In the genomic region with DNA sequence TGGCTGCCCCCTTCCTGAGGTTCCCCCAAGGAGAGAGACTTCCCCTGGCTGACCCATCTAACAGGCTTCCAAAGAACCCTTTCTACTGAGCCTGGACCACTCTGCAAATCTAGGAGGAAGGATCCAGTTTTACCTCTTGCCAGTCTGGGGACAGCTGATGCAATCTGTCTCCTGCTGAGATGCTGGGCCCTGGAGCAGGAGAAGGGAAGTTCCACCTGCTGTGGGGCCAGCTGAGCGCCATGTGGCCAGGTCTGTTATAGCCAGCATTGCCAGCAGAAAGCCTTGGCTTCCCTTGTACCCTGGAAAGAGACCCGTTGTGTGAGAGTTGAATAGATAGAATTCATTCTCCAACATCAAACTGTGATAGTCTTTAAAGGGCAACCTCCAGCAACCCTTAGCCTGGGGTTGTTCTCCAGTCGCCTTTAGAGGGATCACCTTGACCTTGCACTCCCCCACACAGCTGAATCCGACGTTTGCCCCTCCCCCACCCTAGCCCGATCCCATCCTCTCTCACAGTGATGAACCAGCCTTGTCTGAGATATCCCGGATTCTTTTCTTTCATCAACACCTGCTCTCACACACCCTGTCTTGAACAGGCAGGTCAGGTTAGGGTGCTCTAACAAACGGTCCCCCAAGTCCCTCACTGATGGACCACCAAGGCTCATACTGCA, we compare ENCODE assay signal across 17 mouse cellular contexts. TPM values are rescaled to one million over a fixed set of nuclear protein-coding genes. Genes with fewer than 3 reads are reported as not detected.
DNase-seq lines count a peak whose midpoint lies in the region; ATAC-seq and TF ChIP-seq lines count a peak whose summit lies in the region.
"Had no signal": no experiment of that assay in that cellular context is flagged by ENCODE, and none has a peak within 500 bp of the region (broad histone marks: within the 10 kb centered on the region; RNA-seq: fewer than 3 reads in every experiment).

No protein-coding gene starts in this region.

- WGBS in forebrain, embryonic 15.5 days, result 34% methylated on average over 8 of the region's 8 CpGs
- 36% methylated on average over 8 of the region's 8 CpGs for WGBS in forebrain, embryonic 11.5 days
- 31% methylated on average over 8 of the region's 8 CpGs for WGBS in midbrain, embryonic 16.5 days
- 41% methylated on average over 8 of the region's 8 CpGs for WGBS in midbrain, embryonic 14.5 days
- 5% methylated on average over 8 of the region's 8 CpGs for WGBS in cerebellum, adult 2 months
- 32% methylated on average over 8 of the region's 8 CpGs for WGBS in neural tube, embryonic 14.5 days
- WGBS in liver, postnatal 0 days (ENCODE audit: insufficient replicate concordance), result 25% methylated on average over 8 of the region's 8 CpGs

- 0 out of 2 replicates have a peak, but pooled peaks have one; percentile 9 for ATAC-seq in forebrain, embryonic 15.5 days (replicated peaks)
- ATAC-seq in forebrain, embryonic 11.5 days (replicated peaks; ENCODE audit: low FRiP score), result no peak
- ATAC-seq in midbrain, embryonic 16.5 days, result 0 out of 2 replicates have a peak, but pooled peaks have one; percentile 22
- ATAC-seq in midbrain, embryonic 14.5 days (ENCODE audit: low FRiP score, low TSS enrichment), result no peak
- 0 out of 2 replicates have a peak, but pooled peaks have one; percentile 21 for ATAC-seq in neural tube, embryonic 14.5 days (ENCODE audit: low read depth)
- ATAC-seq in liver, postnatal 0 days, result no peak
- ATAC-seq: activated CD4-positive, CD25-positive, alpha-beta regulatory T cell, adult 4 months had no signal

- no peak overlapping the region for H3K27ac ChIP-seq in forebrain, embryonic 15.5 days (replicated peaks)
- no peak overlapping the region for H3K27ac ChIP-seq in forebrain, embryonic 11.5 days (ENCODE audit: low read depth, low read length)
- no peak overlapping the region for H3K27ac ChIP-seq in midbrain, embryonic 16.5 days (ENCODE audit: low read length)
- H3K27ac ChIP-seq in midbrain, embryonic 14.5 days (replicated peaks; ENCODE audit: low read depth, low read length), result no peak overlapping the region
- H3K27ac ChIP-seq in cerebellum, adult 2 months (ENCODE audit: insufficient read depth, low read length), result peak overlapping the region; percentile 98
- H3K27ac ChIP-seq in neural tube, embryonic 14.5 days (ENCODE audit: low read depth, low read length), result no peak overlapping the region
- H3K27ac ChIP-seq in liver, postnatal 0 days (ENCODE audit: low read depth), result no peak overlapping the region
- H3K27ac ChIP-seq: hindbrain, embryonic 15.5 days; kidney, embryonic 15.5 days; limb, embryonic 12.5 days had no signal

- no peak overlapping the region for H3K4me2 ChIP-seq in forebrain, embryonic 15.5 days (replicated peaks)
- H3K4me2 ChIP-seq in forebrain, embryonic 11.5 days (ENCODE audit: low read depth, low read length, severe bottlenecking), result no peak overlapping the region
- H3K4me2 ChIP-seq in midbrain, embryonic 16.5 days (ENCODE audit: low read length), result no peak overlapping the region
- H3K4me2 ChIP-seq in midbrain, embryonic 14.5 days (ENCODE audit: low read length), result no peak overlapping the region
- H3K4me2 ChIP-seq in neural tube, embryonic 14.5 days (ENCODE audit: low read depth, low read length), result no peak overlapping the region
- no peak overlapping the region for H3K4me2 ChIP-seq in liver, postnatal 0 days (ENCODE audit: low read depth, low read length)
- H3K4me2 ChIP-seq: heart, embryonic 12.5 days; hindbrain, embryonic 15.5 days; kidney, embryonic 15.5 days; limb, embryonic 12.5 days had no signal

- no peaks in the 10 kb centered on the region for H3K27me3 ChIP-seq in forebrain, embryonic 15.5 days
- H3K27me3 ChIP-seq in forebrain, embryonic 11.5 days (ENCODE audit: control insufficient read depth, insufficient read depth, low read length), result no peaks in the 10 kb centered on the region
- H3K27me3 ChIP-seq in midbrain, embryonic 16.5 days (ENCODE audit: control insufficient read depth, insufficient read depth, low read depth, low read length), result no peaks in the 10 kb centered on the region
- H3K27me3 ChIP-seq in midbrain, embryonic 14.5 days (ENCODE audit: control insufficient read depth, insufficient read depth, low read length), result no peaks in the 10 kb centered on the region
- no peaks in the 10 kb centered on the region for H3K27me3 ChIP-seq in cerebellum, adult 2 months (ENCODE audit: control insufficient read depth, insufficient read depth, low read length)
- no peaks in the 10 kb centered on the region for H3K27me3 ChIP-seq in neural tube, embryonic 14.5 days (ENCODE audit: control insufficient read depth, insufficient read depth, low read length)
- no peaks in the 10 kb centered on the region for H3K27me3 ChIP-seq in liver, postnatal 0 days (ENCODE audit: insufficient read depth, low read length)
- H3K27me3 ChIP-seq: hindbrain, embryonic 15.5 days had no signal

- no peak for TF ChIP-seq CTCF in cerebellum, adult 2 months (IDR thresholded peaks at IDR 0.05; ENCODE audit: borderline replicate concordance, insufficient read depth, low read depth, low read length)
- no peak for TF ChIP-seq CTCF in liver, postnatal 0 days (IDR thresholded peaks at IDR 0.05; ENCODE audit: low read depth)

- H3K4me3 ChIP-seq in forebrain, embryonic 15.5 days, result no peak overlapping the region
- no peak overlapping the region for H3K4me3 ChIP-seq in forebrain, embryonic 11.5 days (ENCODE audit: low read depth, low read length)
- no peak overlapping the region for H3K4me3 ChIP-seq in midbrain, embryonic 16.5 days (ENCODE audit: low read depth, low read length)
- no peak overlapping the region for H3K4me3 ChIP-seq in midbrain, embryonic 14.5 days (replicated peaks; ENCODE audit: low read depth, low read length)
- H3K4me3 ChIP-seq in cerebellum, adult 2 months (replicated peaks; ENCODE audit: insufficient read depth, low read depth, low read length), result no peak overlapping the region
- no peak overlapping the region for H3K4me3 ChIP-seq in neural tube, embryonic 14.5 days (ENCODE audit: low read depth, low read length)
- H3K4me3 ChIP-seq in liver, postnatal 0 days (ENCODE audit: low read depth, low read length), result no peak overlapping the region
- H3K4me3 ChIP-seq: heart, embryonic 12.5 days; hindbrain, embryonic 15.5 days; kidney, embryonic 15.5 days; limb, embryonic 12.5 days had no signal

- no peaks in the 10 kb centered on the region for H3K9me3 ChIP-seq in forebrain, embryonic 15.5 days
- H3K9me3 ChIP-seq in forebrain, embryonic 11.5 days (ENCODE audit: control insufficient read depth, low read length), result no peaks in the 10 kb centered on the region
- H3K9me3 ChIP-seq in midbrain, embryonic 16.5 days (replicated peaks; ENCODE audit: control insufficient read depth, low read length, poor library complexity, severe bottlenecking), result no peaks in the 10 kb centered on the region
- H3K9me3 ChIP-seq in midbrain, embryonic 14.5 days (ENCODE audit: control insufficient read depth, low read length), result no peaks in the 10 kb centered on the region
- no peaks in the 10 kb centered on the region for H3K9me3 ChIP-seq in neural tube, embryonic 14.5 days (ENCODE audit: control insufficient read depth, low read length)
- H3K9me3 ChIP-seq in liver, postnatal 0 days (ENCODE audit: low read length), result no peaks in the 10 kb centered on the region
- H3K9me3 ChIP-seq: heart, embryonic 12.5 days; hindbrain, embryonic 15.5 days; kidney, embryonic 15.5 days; limb, embryonic 12.5 days had no signal

- TF ChIP-seq EP300 in liver, postnatal 0 days (IDR thresholded peaks at IDR 0.05; ENCODE audit: low read depth), result no peak

- no peak for DNase-seq in forebrain, embryonic 11.5 days (ENCODE audit: low spot score)
- DNase-seq in midbrain, embryonic 14.5 days, result no peak
- peak; percentile 99 to 100 for DNase-seq in cerebellum, adult 2 months
- DNase-seq in liver, postnatal 0 days, result no peak
- no peak for DNase-seq in gastrocnemius, adult 8-10 months (ENCODE audit: low spot score in 2 of 2)

- H3K4me1 ChIP-seq in forebrain, embryonic 15.5 days, result peaks cover 22% of the 10 kb centered on the region
- H3K4me1 ChIP-seq in forebrain, embryonic 11.5 days (replicated peaks; ENCODE audit: control insufficient read depth, insufficient read depth, low read length), result no peaks in the 10 kb centered on the region
- peaks cover 8% of the 10 kb centered on the region for H3K4me1 ChIP-seq in midbrain, embryonic 16.5 days (ENCODE audit: control insufficient read depth, insufficient read depth, low read length)
- H3K4me1 ChIP-seq in midbrain, embryonic 14.5 days (ENCODE audit: control insufficient read depth, insufficient read depth, low read length), result peaks cover 14% of the 10 kb centered on the region
- H3K4me1 ChIP-seq in cerebellum, adult 2 months (ENCODE audit: control insufficient read depth, insufficient read depth, low read length), result peaks cover 55% of the 10 kb centered on the region
- H3K4me1 ChIP-seq in neural tube, embryonic 14.5 days (ENCODE audit: control insufficient read depth, insufficient read depth, low read length), result no peaks in the 10 kb centered on the region
- H3K4me1 ChIP-seq in liver, postnatal 0 days (ENCODE audit: insufficient read depth), result no peaks in the 10 kb centered on the region
- H3K4me1 ChIP-seq: heart, embryonic 12.5 days; kidney, embryonic 15.5 days had no signal

- no peaks in the 10 kb centered on the region for H3K36me3 ChIP-seq in forebrain, embryonic 15.5 days
- no peaks in the 10 kb centered on the region for H3K36me3 ChIP-seq in forebrain, embryonic 11.5 days (ENCODE audit: control insufficient read depth, insufficient read depth, low read length)
- no peaks in the 10 kb centered on the region for H3K36me3 ChIP-seq in midbrain, embryonic 16.5 days (ENCODE audit: control insufficient read depth, insufficient read depth, low read length)
- no peaks in the 10 kb centered on the region for H3K36me3 ChIP-seq in midbrain, embryonic 14.5 days (ENCODE audit: control insufficient read depth, insufficient read depth, low read length)
- H3K36me3 ChIP-seq in neural tube, embryonic 14.5 days (ENCODE audit: control insufficient read depth, insufficient read depth, low read length), result no peaks in the 10 kb centered on the region
- H3K36me3 ChIP-seq in liver, postnatal 0 days (replicated peaks; ENCODE audit: insufficient read depth, low read length), result no peaks in the 10 kb centered on the region
- H3K36me3 ChIP-seq: heart, embryonic 12.5 days; hindbrain, embryonic 15.5 days; kidney, embryonic 15.5 days; limb, embryonic 12.5 days had no signal

- H3K9ac ChIP-seq in forebrain, embryonic 15.5 days (replicated peaks), result no peak overlapping the region
- no peak overlapping the region for H3K9ac ChIP-seq in forebrain, embryonic 11.5 days (ENCODE audit: low read length)
- no peak overlapping the region for H3K9ac ChIP-seq in midbrain, embryonic 16.5 days (ENCODE audit: low read depth, low read length)
- no peak overlapping the region for H3K9ac ChIP-seq in midbrain, embryonic 14.5 days (replicated peaks; ENCODE audit: low read length)
- no peak overlapping the region for H3K9ac ChIP-seq in neural tube, embryonic 14.5 days (replicated peaks; ENCODE audit: low read depth, low read length)
- no peak overlapping the region for H3K9ac ChIP-seq in liver, postnatal 0 days (replicated peaks)
- H3K9ac ChIP-seq: heart, embryonic 12.5 days; hindbrain, embryonic 15.5 days; kidney, embryonic 15.5 days; limb, embryonic 12.5 days had no signal

- no peak for TF ChIP-seq POLR2A in cerebellum, adult 2 months (IDR thresholded peaks at IDR 0.05; ENCODE audit: borderline replicate concordance, insufficient read depth, low read length)

RNA-seq across cellular contexts. Expression of gene 1700069L16Rik, which starts 0.9 kb away (rescaled TPM):
- polyA plus RNA-seq in forebrain, embryonic 15.5 days (2015; fragmentation: Nextera tagmentation; extraction: Ambion mirVana), result not detected in 2 replicates
- not detected in 2 replicates for polyA plus RNA-seq in forebrain, embryonic 11.5 days (2014; fragmentation: Nextera tagmentation; extraction: Ambion mirVana)
- polyA plus RNA-seq in midbrain, embryonic 16.5 days (2015; fragmentation: Nextera tagmentation; extraction: Ambion mirVana), result not detected in 2 replicates
- not detected in 2 replicates for polyA plus RNA-seq in midbrain, embryonic 14.5 days (2014; fragmentation: Nextera tagmentation; extraction: Ambion mirVana)
- polyA plus RNA-seq in cerebellum, adult 2 months (2012; rRNA removed), result 0.29 and 0.39 TPM in 2 replicates
- polyA plus RNA-seq in neural tube, embryonic 14.5 days (2014; fragmentation: Nextera tagmentation; extraction: Ambion mirVana), result not detected in 2 replicates
- polyA plus RNA-seq in liver, postnatal 0 days (2015; fragmentation: Nextera tagmentation; extraction: Ambion mirVana), result not detected in 2 replicates
- total RNA-seq in gastrocnemius, adult 8-10 months (2022), result not detected
- total RNA-seq: gastrocnemius, postnatal 25 days; layer of hippocampus, postnatal 25 days; megakaryocyte-erythroid progenitor cell, adult 5-6 weeks; neutrophil, adult 5-6 weeks had no signal
- polyA plus RNA-seq: activated CD4-positive, CD25-positive, alpha-beta regulatory T cell, adult 4 months; heart, embryonic 12.5 days; hindbrain, embryonic 15.5 days; kidney, embryonic 15.5 days; limb, embryonic 12.5 days had no signal

RNA-seq across cellular contexts. Expression of gene Ficd, which starts 11.9 kb away (rescaled TPM):
- 7.8 and 9.0 TPM in 2 replicates for polyA plus RNA-seq in forebrain, embryonic 15.5 days (2015; fragmentation: Nextera tagmentation; extraction: Ambion mirVana)
- polyA plus RNA-seq in forebrain, embryonic 11.5 days (2014; fragmentation: Nextera tagmentation; extraction: Ambion mirVana), result 3.4 and 4.6 TPM in 2 replicates
- 9.4 and 10.9 TPM in 2 replicates for polyA plus RNA-seq in midbrain, embryonic 16.5 days (2015; fragmentation: Nextera tagmentation; extraction: Ambion mirVana)
- 6.7 TPM in 2 replicates for polyA plus RNA-seq in midbrain, embryonic 14.5 days (2014; fragmentation: Nextera tagmentation; extraction: Ambion mirVana)
- polyA plus RNA-seq in cerebellum, adult 2 months (2012; rRNA removed), result 15.3 and 16.1 TPM in 2 replicates
- polyA plus RNA-seq in neural tube, embryonic 14.5 days (2014; fragmentation: Nextera tagmentation; extraction: Ambion mirVana), result 6.3 and 7.3 TPM in 2 replicates
- 2.6 and 2.8 TPM in 2 replicates for polyA plus RNA-seq in liver, postnatal 0 days (2015; fragmentation: Nextera tagmentation; extraction: Ambion mirVana)
- 1 to 10 TPM; 9.6 to 9.8 (median 9.7) TPM for total RNA-seq in gastrocnemius, adult 8-10 months (2022)

RNA-seq across cellular contexts. Expression of gene Sart3, which starts 48.6 kb away (rescaled TPM):
- 57.6 and 58.7 TPM in 2 replicates for polyA plus RNA-seq in forebrain, embryonic 15.5 days (2015; fragmentation: Nextera tagmentation; extraction: Ambion mirVana)
- 77.5 and 81.8 TPM in 2 replicates for polyA plus RNA-seq in forebrain, embryonic 11.5 days (2014; fragmentation: Nextera tagmentation; extraction: Ambion mirVana)
- polyA plus RNA-seq in midbrain, embryonic 16.5 days (2015; fragmentation: Nextera tagmentation; extraction: Ambion mirVana), result 39.8 and 47.5 TPM in 2 replicates
- 36.4 and 40.1 TPM in 2 replicates for polyA plus RNA-seq in midbrain, embryonic 14.5 days (2014; fragmentation: Nextera tagmentation; extraction: Ambion mirVana)
- polyA plus RNA-seq in cerebellum, adult 2 months (2012; rRNA removed), result 43.5 and 47.5 TPM in 2 replicates
- 33.7 and 37.1 TPM in 2 replicates for polyA plus RNA-seq in neural tube, embryonic 14.5 days (2014; fragmentation: Nextera tagmentation; extraction: Ambion mirVana)
- 6.9 and 7.9 TPM in 2 replicates for polyA plus RNA-seq in liver, postnatal 0 days (2015; fragmentation: Nextera tagmentation; extraction: Ambion mirVana)
- total RNA-seq in gastrocnemius, adult 8-10 months (2022), result 1 to 10 TPM; 6.3 to 6.9 (median 6.7) TPM

RNA-seq across cellular contexts. Expression of gene Iscu, which starts 48.8 kb away (rescaled TPM):
- 87.4 and 94.1 TPM in 2 replicates for polyA plus RNA-seq in forebrain, embryonic 15.5 days (2015; fragmentation: Nextera tagmentation; extraction: Ambion mirVana)
- 99.4 and 105 TPM in 2 replicates for polyA plus RNA-seq in forebrain, embryonic 11.5 days (2014; fragmentation: Nextera tagmentation; extraction: Ambion mirVana)
- 77.8 and 84.5 TPM in 2 replicates for polyA plus RNA-seq in midbrain, embryonic 16.5 days (2015; fragmentation: Nextera tagmentation; extraction: Ambion mirVana)
- 87.6 and 92.2 TPM in 2 replicates for polyA plus RNA-seq in midbrain, embryonic 14.5 days (2014; fragmentation: Nextera tagmentation; extraction: Ambion mirVana)
- polyA plus RNA-seq in cerebellum, adult 2 months (2012; rRNA removed), result 302 and 362 TPM in 2 replicates
- polyA plus RNA-seq in neural tube, embryonic 14.5 days (2014; fragmentation: Nextera tagmentation; extraction: Ambion mirVana), result 79.5 and 91.3 TPM in 2 replicates
- 109 TPM in 2 replicates for polyA plus RNA-seq in liver, postnatal 0 days (2015; fragmentation: Nextera tagmentation; extraction: Ambion mirVana)
- 100 to 1,000 TPM; 156 to 185 (median 175) TPM for total RNA-seq in gastrocnemius, adult 8-10 months (2022)

Comparison
In these comparisons a context has a peak if more than half of its experiments do, and no peak if none do; other contexts are left out.
1. ATAC-seq: peak in forebrain, embryonic 15.5 days (single experiment), midbrain, embryonic 16.5 days (single experiment) and neural tube, embryonic 14.5 days (single experiment); none in forebrain, embryonic 11.5 days (single experiment), midbrain, embryonic 14.5 days (single experiment) and liver, postnatal 0 days (single experiment).
2. DNase-seq: peak in cerebellum, adult 2 months (2 of 2); none in forebrain, embryonic 11.5 days (single experiment), midbrain, embryonic 14.5 days (single experiment), liver, postnatal 0 days (single experiment) and gastrocnemius, adult 8-10 months (0 of 2).